Mouse (Mus musculus) right cerebral cortex, adult 2 months (tissue): Measurements from ENCODE around the gene Mia2.

ENCODE experiments used
- DNase-seq, 2 experiments: peaks; one replicate each; pipeline ENCODE4 v3.0.0; 2021 to 2022; ENCODE audit warnings: low spot score in 2 of 2

Mia2 gene

GRCm38 (mm10) chr12:59104771-59105170 lies 9.2 kb downstream of the Mia2 start:
- DNase-seq: no peak

GRCm38 (mm10) chr12:59105914-59106313 lies 10.3 kb downstream of the Mia2 start:
- DNase-seq: no peak

GRCm38 (mm10) chr12:59106491-59106890 lies 10.9 kb downstream of the Mia2 start:
- no peak for DNase-seq

DNA sequence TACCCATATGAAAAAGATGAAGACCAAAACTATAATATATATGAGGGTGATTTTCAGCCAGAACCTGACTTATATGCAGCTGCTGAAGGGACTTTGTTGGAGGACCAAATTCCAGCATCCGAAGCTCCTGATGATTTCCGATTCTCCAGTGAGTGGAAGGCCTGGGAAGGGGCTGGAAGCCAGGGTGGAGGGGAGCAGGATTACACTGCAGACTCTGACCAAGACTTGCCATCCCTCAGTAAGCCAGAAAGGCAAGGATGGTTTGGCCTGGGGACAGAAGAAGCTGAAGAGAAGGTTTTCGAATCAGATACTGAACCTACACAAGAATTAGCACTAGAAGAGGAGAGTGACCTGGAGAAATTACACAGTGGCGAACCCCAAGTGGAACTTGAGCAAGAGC lies 12.3 kb downstream of the Mia2 start:
- no peak for DNase-seq

DNA sequence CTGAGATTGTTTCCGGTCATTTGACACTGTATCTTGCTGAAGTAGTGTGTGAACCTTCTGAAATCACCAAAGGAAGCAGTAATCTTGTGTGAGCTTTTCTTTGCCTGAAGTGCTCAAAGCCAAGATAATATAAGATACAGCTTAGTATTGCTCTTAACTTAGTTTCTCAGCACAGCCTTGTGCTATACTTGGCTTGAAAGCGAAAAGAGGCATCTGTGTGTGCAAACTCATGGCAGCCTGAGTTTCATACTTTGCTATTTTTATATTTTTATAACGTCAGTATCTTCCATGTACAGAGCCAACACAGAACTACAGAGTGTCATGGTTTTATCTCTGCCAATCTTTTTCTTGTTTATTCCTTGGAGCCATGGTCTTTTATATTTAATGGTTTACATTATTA lies 21.6 kb downstream of the Mia2 start:
- DNase-seq: no peak

- no peak for DNase-seq
These were observed 29.8 kb downstream of the Mia2 start for GRCm38 (mm10) chr12:59125426-59125825.

- DNase-seq: no peak
These were observed 32.9 kb downstream of the Mia2 start for GRCm38 (mm10) chr12:59128501-59128900.

GRCm38 (mm10) chr12:59129038-59129437 lies 33.4 kb downstream of the Mia2 start:
- DNase-seq: no peak

GRCm38 (mm10) chr12:59129592-59129991 lies 34.0 kb downstream of the Mia2 start:
- peak; percentile 38 to 44 for DNase-seq

DNA sequence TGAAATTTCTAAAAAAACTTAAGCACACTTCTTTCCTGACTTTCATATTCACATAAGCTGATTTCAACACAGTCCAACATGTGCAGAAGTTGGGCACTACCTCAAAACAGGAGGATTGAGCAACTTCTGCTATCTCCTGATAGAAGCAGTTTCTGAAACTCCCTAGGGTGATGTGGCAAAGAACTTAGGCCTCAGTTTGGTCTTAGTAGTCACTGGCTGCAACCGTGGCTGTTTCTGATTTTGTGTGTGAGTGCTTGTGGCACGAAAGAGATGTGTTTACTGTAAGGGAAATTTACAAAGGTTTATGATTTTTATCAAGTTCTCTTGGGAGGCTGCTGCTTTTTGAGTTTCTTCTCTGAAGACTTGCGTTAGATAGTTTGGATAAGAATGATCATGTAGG lies 34.6 kb downstream of the Mia2 start:
- no peak for DNase-seq

DNA sequence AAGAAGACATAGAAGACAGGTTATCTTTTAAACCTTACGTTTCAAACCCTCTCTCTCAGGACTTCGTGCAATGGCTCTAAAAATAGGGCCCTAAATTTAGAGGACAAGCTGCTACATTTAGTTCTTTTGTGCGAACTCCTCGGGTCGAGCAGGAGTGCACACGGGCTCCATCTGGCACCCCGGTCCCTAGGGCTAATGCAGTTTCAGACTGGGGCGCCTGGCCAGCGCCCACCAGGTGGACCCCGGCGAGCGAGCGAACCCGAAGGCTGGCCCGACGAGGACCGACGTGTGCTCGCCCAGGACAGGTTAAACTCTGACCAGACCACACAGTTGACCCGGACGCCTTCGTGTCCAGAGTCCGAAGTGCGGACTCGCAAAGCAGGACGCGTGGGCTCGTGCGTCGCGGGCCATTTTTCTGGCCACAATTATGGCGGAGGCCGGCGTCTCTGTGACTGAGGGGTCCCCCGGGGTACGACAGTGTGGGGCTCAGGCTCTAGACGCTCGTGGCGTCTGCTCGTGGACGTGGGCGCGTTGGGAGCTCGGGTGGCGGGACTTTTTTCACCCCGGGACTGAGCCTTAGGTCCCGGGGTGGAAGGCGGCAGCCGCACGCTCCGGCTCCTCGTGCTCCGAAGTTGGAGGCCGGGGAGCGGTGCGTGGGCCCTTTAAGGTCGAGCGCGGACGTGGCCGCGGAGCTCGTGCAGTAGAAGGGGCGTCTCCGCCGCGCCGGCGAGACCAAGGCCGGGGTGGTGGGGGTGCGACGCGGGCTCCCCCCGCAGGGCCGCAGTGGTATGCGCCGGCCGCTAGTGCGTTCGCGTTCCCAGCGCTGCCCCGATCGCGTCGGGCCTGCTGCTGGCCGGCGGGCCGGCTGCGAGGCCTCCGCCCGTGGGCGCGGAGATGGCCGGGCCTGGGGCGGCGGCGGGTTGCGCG lies 35.3 kb downstream of the Mia2 start:
- DNase-seq: peak; percentile 91 to 92

DNA sequence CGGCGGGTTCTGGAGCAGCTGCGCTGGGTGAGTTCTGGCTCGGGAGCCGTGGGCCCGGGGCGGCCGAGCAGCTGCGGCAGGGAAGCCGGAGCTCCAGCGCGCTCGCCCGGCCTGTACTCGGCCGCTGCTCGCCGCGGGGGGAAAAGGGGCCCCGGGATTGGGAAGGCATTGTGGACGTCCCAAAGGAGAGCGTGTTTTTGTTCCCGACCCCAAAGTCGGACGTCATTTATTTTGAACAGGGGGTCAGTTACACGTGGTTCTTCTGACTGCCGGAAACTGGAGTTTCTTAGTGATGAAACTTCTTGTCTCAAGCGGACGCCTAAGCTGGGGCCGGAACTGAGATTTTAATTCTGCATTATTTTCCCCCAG lies 36.0 kb downstream of the Mia2 start:
- DNase-seq: no peak

- DNase-seq: no peak
These were observed 36.9 kb downstream of the Mia2 start for GRCm38 (mm10) chr12:59132462-59132861.

DNA sequence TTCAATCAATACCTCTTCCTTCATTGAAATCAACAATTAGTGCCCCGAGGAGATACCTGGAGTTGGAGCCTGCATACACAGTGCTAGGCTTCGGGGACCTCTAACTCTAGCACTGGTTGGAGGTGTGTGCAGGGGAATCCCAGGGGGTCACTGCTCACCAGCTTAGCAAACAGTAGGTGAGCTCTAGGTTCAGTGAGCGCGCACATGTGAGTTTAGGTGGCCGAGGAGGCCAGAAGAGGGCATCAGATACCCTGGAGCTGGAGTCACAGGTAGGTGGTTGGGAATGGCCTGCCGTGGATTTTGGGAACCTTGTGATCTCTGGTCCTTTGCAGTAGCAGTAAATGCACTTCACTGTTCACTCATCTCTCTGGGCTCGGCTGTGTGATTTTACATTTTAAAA lies 37.3 kb downstream of the Mia2 start:
- no peak for DNase-seq

- no peak for DNase-seq
These were observed 37.9 kb downstream of the Mia2 start for GRCm38 (mm10) chr12:59133437-59133999.

DNA sequence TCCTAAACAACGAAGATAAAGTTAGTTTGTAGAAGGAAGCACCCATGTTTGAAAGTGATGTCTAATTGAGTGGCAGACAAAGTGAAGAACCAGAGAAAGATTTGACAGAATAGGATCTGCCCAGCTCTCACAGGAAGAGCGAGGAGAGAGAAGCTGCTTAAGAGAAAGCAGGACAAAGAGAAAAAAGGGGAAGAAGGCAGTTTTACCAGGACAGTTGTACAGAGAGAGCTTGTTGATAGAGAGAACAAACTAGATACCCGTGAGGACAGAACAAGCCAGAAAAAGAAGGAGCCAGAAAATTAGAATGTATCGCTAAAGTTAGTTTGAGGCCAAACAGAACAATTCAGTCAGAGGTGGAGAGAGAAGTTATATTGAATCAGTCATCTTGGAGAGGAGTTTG lies 39.5 kb downstream of the Mia2 start:
- no peak for DNase-seq

- no peak for DNase-seq
These were observed 40.1 kb downstream of the Mia2 start for GRCm38 (mm10) chr12:59135533-59136300.

DNA sequence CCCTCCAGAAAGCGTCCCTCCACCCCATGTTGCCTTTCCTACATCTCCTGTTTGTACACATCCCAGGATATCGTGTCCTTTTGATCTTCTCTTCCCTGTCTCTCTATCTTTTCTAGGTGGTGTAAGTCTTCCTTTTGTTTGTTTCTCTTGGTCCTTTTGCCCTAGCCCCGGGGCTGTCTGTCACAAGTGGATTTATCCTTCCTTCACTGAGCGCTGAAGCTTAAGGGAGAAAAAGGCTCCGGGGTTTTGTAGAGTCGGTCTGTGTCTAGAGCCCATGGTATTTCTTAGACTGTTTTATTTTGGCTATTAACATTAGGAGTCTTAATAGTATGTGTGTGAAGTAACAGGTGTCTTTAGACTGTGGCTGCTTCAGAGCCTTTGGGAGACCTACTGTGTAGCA lies 41.4 kb downstream of the Mia2 start:
- DNase-seq: no peak

- no peak for DNase-seq
These were observed 43.8 kb downstream of the Mia2 start for GRCm38 (mm10) chr12:59139372-59139771.

DNA sequence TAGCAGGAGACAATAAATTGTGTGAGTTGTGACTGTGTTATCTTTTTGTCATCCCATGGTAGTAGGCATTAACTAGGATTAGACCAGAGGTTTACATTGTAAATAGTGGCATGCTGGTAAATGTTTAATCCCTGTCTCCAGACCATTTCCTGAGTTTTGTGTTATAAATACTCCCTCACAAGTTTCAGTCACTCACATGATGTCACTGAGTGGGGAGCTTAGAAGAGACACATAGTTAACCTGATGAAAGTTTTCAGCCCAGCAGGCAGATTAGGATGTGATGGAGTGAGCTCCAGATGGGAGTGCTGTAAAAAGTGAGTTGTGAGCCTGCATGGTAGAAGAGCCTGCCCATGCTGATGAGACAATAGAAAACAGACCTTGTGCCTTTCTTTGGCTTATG lies 49.5 kb downstream of the Mia2 start:
- no peak for DNase-seq

- no peak for DNase-seq
These were observed 54.1 kb downstream of the Mia2 start for GRCm38 (mm10) chr12:59149691-59150090.

DNA sequence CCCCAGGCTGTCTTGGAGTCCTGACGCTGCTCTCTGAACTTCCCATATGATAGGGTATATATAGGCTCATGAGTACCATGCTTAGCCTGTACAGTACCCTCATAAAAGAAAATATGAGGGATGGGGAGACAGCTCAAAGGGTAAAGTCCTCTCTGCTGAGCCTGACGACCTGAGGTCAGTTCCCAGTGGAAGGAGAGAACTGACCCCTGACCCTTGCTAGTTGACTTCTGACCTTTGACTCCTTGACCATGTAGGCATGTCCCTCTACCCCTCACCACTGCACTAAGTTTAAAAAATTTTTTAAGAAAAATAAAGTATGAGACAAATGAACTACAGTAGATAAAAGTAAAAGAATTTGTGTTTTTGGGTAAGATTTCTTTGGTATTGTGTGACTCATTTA lies 65.5 kb downstream of the Mia2 start:
- no peak for DNase-seq

DNA sequence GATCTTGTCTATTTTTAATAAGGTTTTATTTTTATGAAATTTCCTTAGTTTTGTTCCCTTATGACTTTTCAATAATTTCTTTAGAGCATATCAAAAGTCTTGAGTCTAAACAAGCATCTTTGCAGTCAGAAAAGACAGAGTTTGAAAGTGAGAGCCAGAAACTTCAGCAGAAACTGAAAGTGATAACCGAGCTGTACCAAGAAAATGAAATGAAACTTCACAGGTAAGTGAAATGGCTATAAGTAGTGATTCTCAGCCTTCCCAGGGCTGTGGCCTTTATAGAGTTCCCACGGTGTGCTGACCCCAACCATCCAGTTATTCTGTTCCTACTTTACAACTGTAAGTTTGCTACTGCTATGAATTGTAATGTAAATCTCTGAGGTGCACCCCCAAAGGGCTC lies 67.2 kb downstream of the Mia2 start:
- DNase-seq: no peak
